8 mouse cellular contexts compared by ENCODE assay signal in genomic region chr7:123124735-123125181, GRCm38 (mm10). TPM values are rescaled to one million over a fixed set of nuclear protein-coding genes. Genes with fewer than 3 reads are reported as not detected.
DNase-seq lines count a peak whose midpoint lies in the region; ATAC-seq and TF ChIP-seq lines count a peak whose summit lies in the region.

No protein-coding gene starts in this region.

- peak overlapping the region; percentile 89 for H3K4me3 ChIP-seq in lung, embryonic 16.5 days (ENCODE audit: low read length)
- H3K4me3 ChIP-seq in bone marrow macrophage, adult 2 months (ENCODE audit: insufficient read depth, low read length): peak overlapping the region; percentile 91
- H3K4me3 ChIP-seq in forebrain, embryonic 10.5 days: peak overlapping the region; percentile 99
- H3K4me3 ChIP-seq in intestine, postnatal 0 days (ENCODE audit: low read depth, low read length): peak overlapping the region; percentile 98
- H3K4me3 ChIP-seq in liver, embryonic 15.5 days (replicated peaks): peak overlapping the region; percentile 100

- H3K9ac ChIP-seq in lung, embryonic 16.5 days (ENCODE audit: low read length): peak overlapping the region; percentile 98
- H3K9ac ChIP-seq in intestine, postnatal 0 days (ENCODE audit: low read depth, low read length): peak overlapping the region; percentile 97
- H3K9ac ChIP-seq in liver, embryonic 15.5 days: peak overlapping the region; percentile 98

- WGBS in lung, embryonic 16.5 days: under 1% methylated on average over 16 of the region's 16 CpGs
- WGBS in forebrain, embryonic 10.5 days: 2% methylated on average over 16 of the region's 16 CpGs
- 1% methylated on average over 16 of the region's 16 CpGs for WGBS in intestine, postnatal 0 days
- WGBS in liver, embryonic 15.5 days (ENCODE audit: insufficient replicate concordance): 3% methylated on average over 16 of the region's 16 CpGs

- no peak overlapping the region for H3K27ac ChIP-seq in lung, embryonic 16.5 days (ENCODE audit: low read length)
- H3K27ac ChIP-seq in bone marrow macrophage, adult 2 months (ENCODE audit: insufficient read depth, low read depth, low read length): no peak overlapping the region
- H3K27ac ChIP-seq in forebrain, embryonic 10.5 days: peak overlapping the region; percentile 100
- no peak overlapping the region for H3K27ac ChIP-seq in intestine, postnatal 0 days (ENCODE audit: low read depth, low read length)
- H3K27ac ChIP-seq in liver, embryonic 15.5 days (replicated peaks): peak overlapping the region; percentile 95

- no peak for DNase-seq in lung, postnatal 25 days (ENCODE audit: low spot score)
- DNase-seq in forebrain, embryonic 10.5 days (ENCODE audit: extremely low spot score, low spot score): peak; percentile 48
- DNase-seq in testis, postnatal 14 days (ENCODE audit: low spot score): peak; percentile 80

- no peaks in the 10 kb centered on the region for H3K9me3 ChIP-seq in lung, embryonic 16.5 days (ENCODE audit: control insufficient read depth, low read length)
- no peaks in the 10 kb centered on the region for H3K9me3 ChIP-seq in forebrain, embryonic 10.5 days
- H3K9me3 ChIP-seq in intestine, postnatal 0 days (ENCODE audit: control insufficient read depth): no peaks in the 10 kb centered on the region
- no peaks in the 10 kb centered on the region for H3K9me3 ChIP-seq in liver, embryonic 15.5 days (replicated peaks)

- peaks cover 28% of the 10 kb centered on the region for H3K4me1 ChIP-seq in lung, embryonic 16.5 days (replicated peaks; ENCODE audit: control insufficient read depth, insufficient read depth, low read length)
- H3K4me1 ChIP-seq in bone marrow macrophage, adult 2 months (ENCODE audit: control insufficient read depth, insufficient read depth, low read length): peaks cover 26% of the 10 kb centered on the region
- H3K4me1 ChIP-seq in forebrain, embryonic 10.5 days: peaks cover 16% of the 10 kb centered on the region
- no peaks in the 10 kb centered on the region; the same call in 1 of the 2 replicates for H3K4me1 ChIP-seq in intestine, postnatal 0 days (replicated peaks; ENCODE audit: control insufficient read depth, insufficient read depth, low read length)
- peaks cover 30% of the 10 kb centered on the region for H3K4me1 ChIP-seq in liver, embryonic 15.5 days (replicated peaks)

- no peak for TF ChIP-seq POLR2A in bone marrow macrophage, adult 2 months (IDR thresholded peaks at IDR 0.05; ENCODE audit: borderline replicate concordance, low read depth, low read length)

- TF ChIP-seq CTCF in bone marrow macrophage, adult 2 months (IDR thresholded peaks at IDR 0.05; ENCODE audit: low read depth, low read length): no peak
- TF ChIP-seq CTCF in intestine, postnatal 0 days (IDR thresholded peaks at IDR 0.05; ENCODE audit: low read depth): no peak

- peaks cover 2% of the 10 kb centered on the region; the same call in 1 of the 2 replicates for H3K36me3 ChIP-seq in lung, embryonic 16.5 days (ENCODE audit: control insufficient read depth, insufficient read depth, low read length)
- peaks cover 36% of the 10 kb centered on the region for H3K36me3 ChIP-seq in forebrain, embryonic 10.5 days (replicated peaks)
- H3K36me3 ChIP-seq in intestine, postnatal 0 days (ENCODE audit: control insufficient read depth, insufficient read depth): no peaks in the 10 kb centered on the region
- peaks cover 14% of the 10 kb centered on the region for H3K36me3 ChIP-seq in liver, embryonic 15.5 days (replicated peaks)

- no peaks in the 10 kb centered on the region for H3K27me3 ChIP-seq in lung, embryonic 16.5 days (ENCODE audit: control insufficient read depth, insufficient read depth, low read depth, low read length)
- no peaks in the 10 kb centered on the region for H3K27me3 ChIP-seq in forebrain, embryonic 10.5 days (ENCODE audit: poor library complexity, severe bottlenecking)
- H3K27me3 ChIP-seq in intestine, postnatal 0 days (replicated peaks; ENCODE audit: control insufficient read depth, insufficient read depth, low read length): no peaks in the 10 kb centered on the region
- H3K27me3 ChIP-seq in liver, embryonic 15.5 days: no peaks in the 10 kb centered on the region

- peak overlapping the region; percentile 68 for H3K4me2 ChIP-seq in lung, embryonic 16.5 days (ENCODE audit: low read depth, low read length)
- H3K4me2 ChIP-seq in intestine, postnatal 0 days (replicated peaks; ENCODE audit: low read depth): peak overlapping the region; percentile 70
- H3K4me2 ChIP-seq in liver, embryonic 15.5 days: peak overlapping the region; percentile 70

- peak; percentile 12; the same call in 1 of the 2 replicates for ATAC-seq in lung, embryonic 16.5 days (ENCODE audit: low read depth)
- ATAC-seq in intestine, postnatal 0 days: no peak
- no peak for ATAC-seq in liver, embryonic 15.5 days (ENCODE audit: insufficient read depth)
- no peak for ATAC-seq in erythroid progenitor cell, adult 5-6 weeks (replicated peaks; ENCODE audit: low FRiP score, poor library complexity, severe bottlenecking)

RNA-seq across cellular contexts. Expression of gene Tnrc6a, which starts 1.1 kb away (rescaled TPM):
- 41.9 and 43.8 TPM in 2 replicates for polyA plus RNA-seq in lung, embryonic 16.5 days (2015; fragmentation: Nextera tagmentation; extraction: Ambion mirVana)
- polyA plus RNA-seq in bone marrow macrophage, adult 2 months (2012; ENCODE audit: insufficient read depth, insufficient read length, missing spikeins): 69.1 and 76.8 TPM in 2 replicates
- polyA plus RNA-seq in forebrain, embryonic 10.5 days (2016; fragmentation: Nextera tagmentation; extraction: Ambion mirVana): 51.7 and 52.8 TPM in 2 replicates
- 42.0 and 55.0 TPM in 2 replicates for polyA plus RNA-seq in intestine, postnatal 0 days (2015; fragmentation: Nextera tagmentation; extraction: Ambion mirVana)
- polyA plus RNA-seq in liver, embryonic 15.5 days (2015; fragmentation: Nextera tagmentation; extraction: Ambion mirVana): 8.6 and 9.0 TPM in 2 replicates
- total RNA-seq in erythroid progenitor cell, adult 5-6 weeks (2015; ENCODE audit: low replicate concordance): 35.2 and 38.6 TPM in 2 replicates
- 41.8 and 57.6 TPM in 2 replicates for total RNA-seq in erythroid progenitor cell, adult 5-6 weeks (2017; ENCODE audit: low replicate concordance)

Comparison
In these comparisons a context has a peak if more than half of its experiments do, and no peak if none do; other contexts are left out.
1. H3K27ac ChIP-seq: peak in forebrain, embryonic 10.5 days (single experiment) and liver, embryonic 15.5 days (single experiment); none in lung, embryonic 16.5 days (single experiment), bone marrow macrophage, adult 2 months (single experiment) and intestine, postnatal 0 days (single experiment).
2. Peak in every context shown above with its lines, with median percentiles within 50 percentile points of each other: H3K4me2 ChIP-seq, H3K4me3 ChIP-seq and H3K9ac ChIP-seq.